Mouse (Mus musculus) gastrocnemius, postnatal 14 days (tissue): ENCODE data around the gene Ttll13. TPM values are rescaled to one million over a fixed set of nuclear protein-coding genes. Genes with fewer than 3 reads are reported as not detected.

Experiments used
- DNase-seq: peaks from one replicate; pipeline ENCODE4 v3.0.0; 2021; ENCODE audit warnings: mixed read lengths
- intact Hi-C: fragments of 180-260 bp; cut with DNase I; formaldehyde crosslinking; loops from one replicate; pipeline ENCODE4 v1.15.1; 2025; ENCODE audit warnings: low total_unique reads
- total RNA-seq, 2 experiments: library from RNA; stranded (reverse); gene quantifications; 2 replicates each; pipeline ENCODE4 v1.2.3; 2021

Gene Ttll13
- total RNA-seq, 2 experiments from 2014 or later = 0.20 to 0.33 TPM

- intact Hi-C loops = no loop called here
- DNase-seq = no peak
Measured at GRCm38 (mm10) chr7:80209669-80210068, 36.5 kb upstream of the Ttll13 start.

DNA sequence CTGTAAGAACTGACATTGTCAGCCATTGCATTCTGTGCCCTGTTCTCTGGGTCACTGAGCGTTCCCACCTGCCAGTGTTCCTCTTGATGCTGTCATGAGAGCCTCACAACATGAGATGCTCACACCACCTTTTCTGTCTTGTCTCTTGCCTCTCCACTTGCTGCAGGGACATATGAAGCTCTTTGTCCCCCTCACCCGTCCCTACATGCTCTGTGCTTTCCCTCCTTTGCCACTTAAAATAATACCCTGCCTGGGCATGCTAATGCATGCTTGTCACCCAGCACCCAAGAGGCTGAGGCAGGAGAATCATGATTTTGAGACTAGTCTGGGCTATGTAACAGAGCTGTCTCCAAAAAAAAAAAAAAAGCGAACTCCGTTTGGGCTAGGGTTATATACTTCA is 35.2 kb upstream of the Ttll13 start:
- intact Hi-C loops = no loop called here
- no peak for DNase-seq

DNA sequence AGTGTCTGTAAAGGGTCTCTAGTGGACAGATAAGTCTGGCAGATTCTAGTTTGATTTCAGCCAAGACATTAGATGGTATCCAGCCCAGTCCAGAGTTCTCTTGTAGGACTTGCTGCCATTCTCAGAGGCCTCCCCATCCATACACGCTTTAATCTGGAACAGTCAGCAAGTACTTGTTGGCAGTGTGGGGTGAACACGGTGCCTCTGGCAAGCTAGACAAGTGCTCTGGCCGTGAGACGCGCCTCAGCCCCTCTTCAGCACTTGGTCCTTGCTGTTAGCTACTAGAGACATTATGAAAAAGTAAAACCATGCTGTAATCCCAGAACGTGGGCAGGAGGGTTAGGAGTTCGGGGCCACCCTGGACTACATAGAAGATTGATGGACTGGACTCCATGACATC is 32.6 kb upstream of the Ttll13 start:
- intact Hi-C loops = no loop called here
- DNase-seq = no peak

DNA sequence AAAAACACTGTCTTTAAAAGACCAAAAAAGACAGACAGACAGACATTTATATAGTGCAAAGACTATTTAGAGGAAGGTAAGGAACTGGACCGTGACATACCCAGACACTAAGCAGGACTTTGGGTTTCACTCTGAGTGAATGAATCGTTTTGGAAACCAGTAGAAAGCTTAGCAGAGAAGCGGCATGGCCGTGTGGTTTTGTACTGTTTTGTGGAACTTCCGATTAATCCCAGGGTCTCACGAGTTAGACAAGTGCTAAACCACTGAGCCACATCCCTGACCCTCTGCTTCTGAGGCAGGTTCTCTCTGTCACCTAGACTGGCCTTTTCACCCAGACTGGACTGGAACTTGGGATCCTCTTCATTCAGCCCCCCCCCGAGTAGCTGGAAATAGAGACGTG is 31.7 kb upstream of the Ttll13 start:
- intact Hi-C loops = no loop called here
- DNase-seq = no peak

DNA sequence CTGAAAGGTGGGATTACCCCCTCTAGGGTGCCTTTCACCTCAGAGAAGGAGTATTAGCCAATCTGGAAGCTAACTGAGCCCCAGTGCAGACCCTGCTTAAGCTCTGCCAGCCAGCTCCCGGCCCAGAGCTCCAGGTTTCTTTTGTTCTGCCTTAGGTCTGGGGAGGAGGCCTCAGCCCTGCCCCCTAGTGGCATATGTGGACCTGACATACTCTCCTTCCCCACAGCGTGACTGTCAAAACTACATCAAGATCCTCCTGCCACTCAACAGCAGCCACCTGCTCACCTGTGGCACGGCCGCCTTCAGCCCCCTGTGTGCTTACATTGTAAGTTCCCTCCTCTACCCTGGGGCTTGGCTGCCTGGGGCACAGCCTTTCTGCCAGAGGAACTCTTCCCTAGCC is 30.8 kb upstream of the Ttll13 start:
- intact Hi-C loops = no loop called here
- DNase-seq = peak; percentile 68

DNA sequence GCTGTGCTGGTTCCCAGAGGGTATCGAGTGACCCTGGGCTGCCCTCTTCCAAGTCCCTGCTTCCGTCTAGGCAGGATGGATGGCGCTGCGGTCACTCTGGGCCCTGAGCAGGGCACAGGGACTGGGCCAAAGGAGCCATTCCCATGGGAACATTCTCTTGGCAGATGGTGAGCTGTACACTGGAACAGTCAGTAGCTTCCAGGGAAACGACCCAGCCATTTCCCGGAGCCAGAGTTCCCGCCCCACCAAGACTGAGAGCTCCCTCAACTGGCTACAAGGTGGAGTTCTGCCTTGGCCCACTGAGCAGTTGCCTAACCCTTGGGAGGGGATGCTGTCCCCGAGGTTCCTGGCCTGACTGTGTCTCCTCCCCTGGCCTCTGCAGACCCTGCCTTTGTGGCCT is 29.6 kb upstream of the Ttll13 start:
- intact Hi-C loops = loop anchor here (2.0 kb wide), 1 partner anchor 78 kb away; no protein-coding TSS in a partner anchor
- DNase-seq = peak; percentile 57

GRCm38 (mm10) chr7:80218666-80219065 is 27.5 kb upstream of the Ttll13 start:
- no peak for DNase-seq
- intact Hi-C loops = no loop called here

- intact Hi-C loops = loop anchor here (10.0 kb wide), 1 partner anchor 196 kb away; the partner anchor contains the start of gene Zfp710
Measured at GRCm38 (mm10) chr7:80220237-80220797, 25.9 kb upstream of the Ttll13 start.

DNA sequence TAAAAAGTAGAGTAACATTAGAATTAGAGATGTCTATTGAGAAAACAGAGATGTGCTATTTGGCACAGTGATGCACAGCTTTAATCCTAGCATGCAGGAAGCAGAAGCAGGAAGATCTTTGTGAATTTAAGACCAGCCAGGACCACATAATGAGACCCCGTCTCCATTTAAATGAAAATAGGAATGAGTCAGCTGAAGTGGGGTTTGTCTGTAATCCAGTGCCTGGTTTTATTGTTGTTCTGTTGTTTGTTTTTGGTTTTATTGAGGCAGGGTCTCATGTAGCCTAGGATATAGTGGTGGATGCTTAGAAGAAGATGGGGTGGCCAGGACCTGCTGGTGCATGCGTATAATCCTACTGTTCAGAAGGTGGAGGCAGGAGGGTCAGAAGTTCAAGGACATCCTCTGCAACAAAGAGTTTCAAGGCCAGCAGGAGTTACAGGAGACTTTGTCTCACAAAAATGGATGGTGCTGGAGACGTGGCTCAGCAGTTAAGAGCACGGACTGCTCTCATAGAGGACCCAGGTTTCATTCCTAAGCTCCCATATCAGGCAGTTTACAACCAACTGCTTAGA is 24.9 kb upstream of the Ttll13 start:
- intact Hi-C loops = loop anchor here (10.0 kb wide), 1 partner anchor 196 kb away; the partner anchor contains the start of gene Zfp710

More at GRCm38 (mm10) chr7:80220237-80220797, 25.9 kb upstream of the Ttll13 start:
- DNase-seq = no peak

DNA sequence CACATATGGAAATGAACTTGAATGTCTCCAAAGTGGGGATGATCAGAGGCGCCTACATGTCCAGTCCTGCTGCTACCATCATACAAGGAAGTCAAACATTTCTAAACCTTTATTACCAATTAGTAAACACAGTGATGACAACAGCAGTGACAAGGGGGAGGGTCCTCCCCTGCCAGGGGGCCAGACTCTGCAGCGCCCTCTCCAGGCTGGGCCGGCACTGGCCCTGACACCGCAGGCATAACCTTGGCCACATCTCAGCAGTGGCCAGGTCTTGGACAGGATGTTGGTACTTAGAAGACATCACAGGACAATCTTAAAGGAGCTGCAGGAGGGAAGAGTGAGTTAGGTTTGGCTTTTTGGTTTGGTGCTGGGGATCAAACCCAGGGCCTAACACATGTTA is 19.1 kb upstream of the Ttll13 start:
- intact Hi-C loops = loop anchor here (10.0 kb wide), 1 partner anchor 202 kb away; the partner anchor contains the start of gene Zfp710
- no peak for DNase-seq

More for the DNA sequence above, 24.9 kb upstream of the Ttll13 start:
- DNase-seq = no peak

- intact Hi-C loops = no loop called here
Measured at GRCm38 (mm10) chr7:80230196-80230595, 16.0 kb upstream of the Ttll13 start.

GRCm38 (mm10) chr7:80231971-80232488 is 14.1 kb upstream of the Ttll13 start:
- no peak for DNase-seq
- intact Hi-C loops = no loop called here

More at GRCm38 (mm10) chr7:80230196-80230595, 16.0 kb upstream of the Ttll13 start:
- no peak for DNase-seq

GRCm38 (mm10) chr7:80232489-80233029 is 13.6 kb upstream of the Ttll13 start, which contains the start of the genes Cib1 and Gdpgp1:
Gene Cib1 (minus strand): TSS chr7:80232813.
Gene Gdpgp1 (plus strand): TSS chr7:80232865.
- intact Hi-C loops = no loop called here
- DNase-seq = peak; percentile 97

GRCm38 (mm10) chr7:80233799-80234198 is 12.4 kb upstream of the Ttll13 start:
- intact Hi-C loops = no loop called here
- DNase-seq = no peak

- intact Hi-C loops = no loop called here
- DNase-seq = no peak
Measured at GRCm38 (mm10) chr7:80238542-80238941, 7.6 kb upstream of the Ttll13 start.

DNA sequence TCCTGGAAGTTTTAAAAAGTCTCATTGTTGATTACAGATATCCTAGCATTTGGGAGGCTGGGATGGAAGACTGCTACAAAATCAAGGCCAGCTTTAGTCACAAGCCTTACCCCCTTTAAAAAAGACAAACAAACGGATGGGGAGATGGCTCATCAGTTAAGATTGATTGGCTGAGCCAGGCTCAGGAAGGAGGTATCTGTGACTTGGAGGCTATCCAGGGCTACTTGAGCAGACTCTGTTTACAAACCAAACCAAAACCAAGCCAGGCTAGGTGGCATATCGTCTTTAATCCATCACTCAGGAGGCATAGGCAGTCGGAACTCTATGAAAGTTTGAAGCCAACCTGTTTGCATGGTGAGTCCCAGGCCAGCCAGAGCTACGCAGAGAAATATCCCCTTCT is 4.5 kb upstream of the Ttll13 start:
- DNase-seq = no peak
- intact Hi-C loops = no loop called here

DNA sequence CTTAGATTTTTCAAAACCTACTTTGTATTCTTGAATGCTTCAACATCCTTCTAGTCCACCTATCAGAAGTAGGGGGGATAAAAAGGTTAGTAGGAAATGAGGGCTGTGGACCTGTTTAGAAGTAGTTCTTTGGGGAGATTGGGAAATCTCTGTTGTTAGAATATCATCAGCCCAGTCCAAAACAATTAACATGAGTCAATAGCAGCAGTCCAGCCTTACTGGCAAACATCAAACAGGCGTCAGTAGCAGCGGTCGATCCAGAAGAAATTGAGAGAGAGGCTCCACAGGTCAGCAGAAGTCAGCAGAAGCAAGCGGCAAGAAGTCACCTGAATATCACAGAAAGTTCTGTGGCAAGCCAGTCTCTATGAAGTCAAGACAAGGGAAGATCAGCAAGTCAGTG is 1.3 kb upstream of the Ttll13 start:
- DNase-seq = no peak
- intact Hi-C loops = no loop called here

- intact Hi-C loops = no loop called here
- no peak for DNase-seq
Measured at GRCm38 (mm10) chr7:80246859-80247258, 683 bp downstream of the Ttll13 start.

DNA sequence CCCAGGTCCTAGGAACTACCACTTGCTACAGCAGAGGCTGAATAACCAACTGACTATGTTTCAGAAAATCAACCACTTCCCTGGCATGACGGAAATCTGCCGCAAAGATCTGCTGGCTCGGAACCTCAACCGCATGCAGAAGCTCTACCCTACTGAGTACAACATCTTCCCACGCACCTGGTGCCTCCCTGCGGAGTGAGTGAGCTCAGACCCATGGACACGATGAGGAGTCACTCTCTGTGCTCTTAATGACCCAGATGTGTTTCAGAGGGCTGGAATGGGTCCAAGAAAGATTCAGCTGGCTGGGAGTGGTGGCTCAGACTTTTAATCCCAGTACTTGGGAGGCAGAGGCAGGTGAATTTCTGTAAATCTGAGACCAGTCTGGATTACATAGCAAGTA is 6.3 kb downstream of the Ttll13 start:
- no peak for DNase-seq
- intact Hi-C loops = no loop called here

- intact Hi-C loops = no loop called here
Measured at GRCm38 (mm10) chr7:80252886-80253285, 6.7 kb downstream of the Ttll13 start.

DNA sequence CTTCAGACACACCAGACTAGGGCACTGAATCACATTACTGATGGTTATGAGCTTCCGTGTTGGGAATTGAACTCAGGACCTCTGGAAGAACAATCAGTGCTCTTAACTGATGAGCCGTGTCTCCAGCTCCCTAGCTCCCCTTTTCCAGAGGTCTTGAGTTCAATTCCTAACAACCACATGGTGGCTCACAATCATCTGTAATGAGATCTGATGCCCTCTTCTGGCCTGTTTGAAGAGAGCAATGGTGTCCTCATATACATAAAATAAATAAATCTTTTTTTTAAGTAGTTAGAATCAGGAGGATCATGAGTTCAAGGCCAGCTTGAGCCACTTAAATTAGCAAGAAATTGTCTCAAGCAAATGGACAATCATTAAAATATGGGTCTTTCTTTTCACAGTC is 9.8 kb downstream of the Ttll13 start:
- DNase-seq = no peak
- intact Hi-C loops = no loop called here

More at GRCm38 (mm10) chr7:80252886-80253285, 6.7 kb downstream of the Ttll13 start:
- no peak for DNase-seq
